Mouse (Mus musculus) spleen, adult 2 months (tissue): ENCODE measurements around the gene Fn3k. TPM values are rescaled to one million over a fixed set of nuclear protein-coding genes. Genes with fewer than 3 reads are reported as not detected.

Source experiments
- DNase-seq, 2 experiments: peaks; one replicate each; pipeline versions ENCODE4 v3.0.0 to v3.0.0-alpha.2; 2012 to 2021; ENCODE audit warnings: low spot score in 2 of 2, low read depth in 1 of 2
- H3K27ac ChIP-seq: fragments of 200-500 bp; 2 replicates; pipeline ENCODE4 v1.5.1; 2012; ENCODE audit warnings: low read length, inconsistent platforms; ENCODE audit not compliant: insufficient read depth
- H3K27me3 ChIP-seq: fragments of 200-500 bp; 2 replicates; pipeline ENCODE4 v1.6.1; 2012; ENCODE audit warnings: mild to moderate bottlenecking, moderate library complexity, low read length, inconsistent platforms; ENCODE audit not compliant: control insufficient read depth, insufficient read depth
- H3K36me3 ChIP-seq: fragments of 200-500 bp; 2 replicates; pipeline ENCODE4 v1.6.1; 2012; ENCODE audit warnings: mild to moderate bottlenecking, low read length, inconsistent platforms; ENCODE audit not compliant: control insufficient read depth, insufficient read depth
- H3K4me1 ChIP-seq: fragments of 200-500 bp; 2 replicates; pipeline ENCODE4 v1.6.1; 2011; ENCODE audit warnings: inconsistent platforms; ENCODE audit not compliant: control insufficient read depth, insufficient read depth, insufficient read length
- H3K4me3 ChIP-seq: fragments of 200-500 bp; 2 replicates; pipeline ENCODE4 v1.5.1; 2011; ENCODE audit warnings: mild to moderate bottlenecking, inconsistent platforms; ENCODE audit not compliant: insufficient read depth, insufficient read length; ENCODE audit errors: extremely low read depth
- CTCF ChIP-seq: fragments of 200-500 bp; IDR thresholded peaks from 2 replicates; pipeline ENCODE4 v1.5.1; 2011; ENCODE audit warnings: mild to moderate bottlenecking, inconsistent platforms; ENCODE audit not compliant: insufficient read depth, insufficient read length, insufficient replicate concordance; ENCODE audit errors: extremely low read depth
- POLR2A ChIP-seq: fragments of 200-500 bp; IDR thresholded peaks from 2 replicates; pipeline ENCODE4 v1.6.1; 2011; ENCODE audit warnings: low read depth, low read length, inconsistent platforms
- WGBS: fragments of 180-500 bp; shearing (Covaris S2); methylation state at CpG from one replicate; pipeline ENCODE4 v1.1.7; 2018; 5-methylcytosine and 5-hydroxymethylcytosine counted together
- polyA plus RNA-seq: library from polyadenylated mRNA; depleted of rRNA; stranded (reverse); fragments of >200 nt; gene quantifications from 2 replicates; pipeline ENCODE4 v1.2.3, GENCODE M21; 2012

Fn3k gene
- polyA plus RNA-seq, 1 experiment: 7.4 TPM

- no peak for DNase-seq
- Histone ChIP-seq H3K4me3 (no peak overlapping the region), H3K27me3 (no peaks in the 10 kb centered on the region), H3K36me3 (no peaks in the 10 kb centered on the region), H3K4me1 (no peaks in the 10 kb centered on the region), H3K27ac (no peak overlapping the region)
- 80% methylated on average over 5 of the region's 5 CpGs for WGBS
- TF ChIP-seq POLR2A (no peak), CTCF (no peak)
Measured at GRCm38 (mm10) chr11:121414762-121415161, 20.0 kb upstream of the Fn3k start.

- Histone ChIP-seq H3K36me3 (no peaks in the 10 kb centered on the region), H3K4me3 (no peak overlapping the region), H3K27me3 (no peaks in the 10 kb centered on the region), H3K27ac (no peak overlapping the region), H3K4me1 (no peaks in the 10 kb centered on the region)
- 68% methylated on average over 5 of the region's 5 CpGs for WGBS
- DNase-seq: no peak
- TF ChIP-seq POLR2A: no peak
- no peak for TF ChIP-seq CTCF
Measured at GRCm38 (mm10) chr11:121415351-121415750, 19.4 kb upstream of the Fn3k start.

- TF ChIP-seq CTCF (no peak), POLR2A (no peak)
- Histone ChIP-seq H3K4me1 (peaks cover 4% of the 10 kb centered on the region; the same call in 1 of the 2 replicates), H3K27me3 (no peaks in the 10 kb centered on the region), H3K4me3 (no peak overlapping the region), H3K36me3 (no peaks in the 10 kb centered on the region), H3K27ac (no peak overlapping the region)
- 85% methylated on average over 5 of the region's 5 CpGs for WGBS
- DNase-seq: no peak
Measured at GRCm38 (mm10) chr11:121417971-121418370, 16.7 kb upstream of the Fn3k start.

- Histone ChIP-seq H3K4me1 (peaks cover 4% of the 10 kb centered on the region; the same call in 1 of the 2 replicates), H3K36me3 (no peaks in the 10 kb centered on the region), H3K4me3 (no peak overlapping the region), H3K27ac (no peak overlapping the region), H3K27me3 (no peaks in the 10 kb centered on the region)
- no peak for TF ChIP-seq CTCF
- TF ChIP-seq POLR2A: no peak
- WGBS: 85% methylated on average over 2 of the region's 2 CpGs
- no peak for DNase-seq
Measured at GRCm38 (mm10) chr11:121418932-121419331, 15.8 kb upstream of the Fn3k start.

- WGBS: 62% methylated on average over 5 of the region's 5 CpGs
- H3K4me3 ChIP-seq: no peak overlapping the region
Measured at GRCm38 (mm10) chr11:121420379-121420778, 14.3 kb upstream of the Fn3k start.

GRCm38 (mm10) chr11:121420830-121421552 lies 13.7 kb upstream of the Fn3k start, which contains the start of gene Fn3krp:
TSS of gene Fn3krp (plus strand) at chr11:121421401.
- DNase-seq: peak; percentile 91 to 98
- Histone ChIP-seq H3K36me3 (no peaks in the 10 kb centered on the region), H3K4me1 (peaks cover 4% of the 10 kb centered on the region; the same call in 1 of the 2 replicates), H3K27ac (peak within 1 kb of the TSS; percentile 23; the same call in 1 of the 2 replicates), H3K27me3 (no peaks in the 10 kb centered on the region), H3K4me3 (peak within 1 kb of the TSS; percentile 93)
- WGBS: 4% methylated on average over 28 of the region's 28 CpGs
- TF ChIP-seq POLR2A (peak; percentile 9; the same call in 1 of the 2 replicates), CTCF (no peak)

More at GRCm38 (mm10) chr11:121420379-121420778, 14.3 kb upstream of the Fn3k start:
- TF ChIP-seq POLR2A: no peak
- TF ChIP-seq CTCF: no peak
- no peak for DNase-seq
- Histone ChIP-seq H3K27me3 (no peaks in the 10 kb centered on the region), H3K4me1 (peaks cover 4% of the 10 kb centered on the region; the same call in 1 of the 2 replicates), H3K27ac (no peak overlapping the region), H3K36me3 (no peaks in the 10 kb centered on the region)

GRCm38 (mm10) chr11:121421553-121422173 lies 13.1 kb upstream of the Fn3k start:
- no peaks in the 10 kb centered on the region for H3K27me3 ChIP-seq
- under 1% methylated on average over 27 of the region's 28 CpGs for WGBS
- peak overlapping the region; percentile 23; the same call in 1 of the 2 replicates for H3K27ac ChIP-seq
- H3K4me1 ChIP-seq: peaks cover 4% of the 10 kb centered on the region; the same call in 1 of the 2 replicates
- peak in 1 of 2 experiments; percentile 15 for DNase-seq
- TF ChIP-seq POLR2A (no peak; the same call in 1 of the 2 replicates), CTCF (no peak)
- H3K36me3 ChIP-seq: no peaks in the 10 kb centered on the region
- peak overlapping the region; percentile 93 for H3K4me3 ChIP-seq
